Mouse (Mus musculus) left cerebral cortex, postnatal 25 days (tissue): Measurements from ENCODE around the gene Smarcc2. TPM values are rescaled to one million over a fixed set of nuclear protein-coding genes. Genes with fewer than 3 reads are reported as not detected.
A peak's percentile ranks its signal among the peaks of the same experiment; 100 is the strongest.

Experiments used
- DNase-seq, 2 experiments: peaks; one replicate each; pipeline ENCODE4 v3.0.0; 2022; ENCODE audit warnings: low spot score in 2 of 2, mixed read lengths in 1 of 2
- intact Hi-C: fragments of 180-260 bp; cut with DNase I; formaldehyde crosslinking; loops from one replicate; pipeline ENCODE4 v1.15.1; 2025
- total RNA-seq, 2 experiments: library from RNA; stranded (reverse); gene quantifications; 2 replicates each; pipeline ENCODE4 v1.2.3; 2021

The Smarcc2 gene
- total RNA-seq, 2 experiments from 2014 or later: 228 to 232 TPM

DNA sequence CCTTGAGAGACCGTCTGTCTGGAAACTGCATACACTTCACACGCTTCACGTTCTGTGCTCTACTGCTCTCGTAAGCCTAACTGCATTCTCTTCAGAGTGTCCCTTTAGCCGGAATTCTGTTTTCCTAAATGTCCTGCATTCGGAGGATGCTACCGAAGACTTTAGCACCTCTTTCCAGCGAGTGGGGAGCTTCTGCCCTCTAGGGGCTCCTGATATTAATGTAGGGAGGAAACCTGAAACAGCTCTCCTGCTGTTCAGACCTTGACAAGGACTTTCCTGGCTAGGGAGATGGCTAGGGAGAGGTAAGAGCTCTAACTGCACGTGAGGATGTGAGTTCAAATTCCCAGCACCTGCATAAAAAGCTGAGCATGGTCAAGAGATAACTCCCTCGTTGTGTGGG lies 18.6 kb upstream of the Smarcc2 start:
- DNase-seq: no peak
- intact Hi-C loops: no loop called here

DNA sequence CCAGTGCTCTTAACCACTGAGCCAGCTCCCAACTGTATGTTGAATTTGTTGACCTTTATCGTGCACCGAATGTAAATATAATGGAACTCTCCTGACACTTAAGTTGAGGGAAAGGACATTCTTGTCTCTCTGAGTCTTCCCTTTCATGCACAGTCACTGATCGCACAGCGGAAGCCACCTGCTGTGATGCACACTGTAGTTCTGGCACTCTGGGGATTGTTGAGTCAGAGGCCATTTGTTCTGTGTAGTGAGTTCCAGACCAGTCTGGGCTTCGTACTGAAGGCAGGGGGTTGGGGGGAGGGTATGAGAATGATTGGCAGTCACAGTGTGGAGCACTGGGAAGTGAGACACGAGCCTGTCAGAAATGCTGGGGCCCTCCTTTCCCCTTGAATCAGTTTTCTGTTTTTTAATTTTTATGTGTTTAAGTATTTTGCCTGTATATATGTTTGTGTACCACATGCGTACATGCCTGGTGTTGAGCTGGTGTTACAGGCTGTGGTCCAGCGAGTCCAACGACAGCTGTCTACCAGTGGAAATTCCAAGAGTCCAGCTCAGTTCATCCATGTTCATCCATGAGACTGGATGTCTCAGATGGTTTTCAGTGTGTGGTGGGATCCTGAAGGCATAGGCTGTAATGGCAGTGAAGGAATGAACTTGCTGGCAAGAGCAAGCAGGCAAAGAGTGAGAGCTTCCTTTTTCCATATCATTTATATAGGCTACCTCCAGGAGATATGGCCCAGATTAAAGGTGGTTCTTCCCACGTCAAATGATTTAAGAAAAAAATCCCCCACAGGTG lies 17.5 kb upstream of the Smarcc2 start:
- no peak for DNase-seq
- intact Hi-C loops: no loop called here

- intact Hi-C loops: no loop called here
- no peak for DNase-seq
Observed at GRCm38 (mm10) chr10:128442718-128443117, 16.3 kb upstream of the Smarcc2 start.

GRCm38 (mm10) chr10:128444354-128444753 lies 14.7 kb upstream of the Smarcc2 start:
- no peak for DNase-seq
- intact Hi-C loops: no loop called here

DNA sequence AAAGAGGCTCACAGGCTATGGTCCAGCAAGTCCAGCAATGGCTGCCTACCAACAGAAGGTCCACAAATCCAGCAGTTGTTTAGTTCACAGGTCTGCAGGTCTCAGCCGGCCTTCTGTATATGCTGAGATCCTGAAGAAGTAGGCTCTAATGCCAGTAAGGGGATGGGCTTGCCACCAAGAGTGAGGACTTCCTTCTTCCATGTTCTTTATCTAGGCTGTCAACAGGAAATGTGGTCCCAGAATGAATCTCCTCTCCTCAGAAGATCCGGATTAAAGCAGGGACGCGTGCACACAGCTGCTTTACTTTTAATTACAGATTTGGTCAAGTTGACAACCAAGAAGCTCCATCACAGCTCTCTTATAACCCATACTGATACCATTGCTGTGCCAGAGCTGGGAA lies 13.6 kb upstream of the Smarcc2 start:
- intact Hi-C loops: no loop called here
- DNase-seq: no peak

DNA sequence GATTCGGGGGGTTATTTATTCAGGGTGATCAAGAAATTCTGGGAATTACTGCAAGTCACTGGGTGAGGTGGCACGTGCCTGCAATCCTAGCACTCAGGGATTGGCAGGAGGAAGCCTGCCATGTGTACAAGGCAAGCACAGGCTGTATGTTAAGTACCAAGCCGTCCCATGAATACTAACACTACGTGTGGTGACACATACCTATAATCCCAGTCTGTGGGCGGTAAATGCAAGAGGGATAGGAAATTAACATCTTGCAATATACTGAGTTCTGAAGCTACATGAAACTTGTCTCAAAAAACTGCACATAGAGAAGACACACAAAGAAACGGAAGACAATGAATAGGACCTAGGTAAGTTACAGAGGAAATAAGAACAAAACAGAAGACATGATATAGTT lies 8.0 kb upstream of the Smarcc2 start:
- DNase-seq: no peak
- intact Hi-C loops: loop anchor here (10.0 kb wide), 1 partner anchor 356 kb away; the partner anchor contains the start of gene Baz2a

GRCm38 (mm10) chr10:128454471-128454870 lies 4.6 kb upstream of the Smarcc2 start:
- intact Hi-C loops: loop anchor here (10.0 kb wide), 1 partner anchor 360 kb away; the partner anchor contains the start of gene Baz2a
- DNase-seq: no peak

DNA sequence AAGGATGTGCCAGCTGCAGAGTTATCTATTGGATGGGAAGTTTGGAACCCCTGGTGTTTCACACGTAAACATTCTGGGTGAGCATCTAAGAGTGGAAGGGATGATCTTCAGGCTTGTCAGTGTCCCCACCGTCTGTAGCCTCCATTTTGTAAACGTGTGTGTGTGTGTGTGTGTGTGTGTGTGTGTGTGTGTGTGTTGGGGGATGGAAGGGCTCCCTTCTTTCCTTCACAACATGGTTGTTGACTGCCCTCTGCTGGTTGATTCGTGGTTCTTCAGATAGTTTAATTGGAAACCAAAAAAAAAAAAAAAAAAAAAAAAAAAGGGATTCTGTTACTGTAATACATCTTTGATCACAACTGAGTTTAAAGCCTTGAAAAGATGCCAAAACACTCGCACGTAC lies 3.8 kb upstream of the Smarcc2 start:
- intact Hi-C loops: loop anchor here (5.0 to 10.0 kb wide), 2 partner anchors 88 to 360 kb away; partner anchors contain the start of genes Baz2a and Coq10a
- DNase-seq: peak; percentile 64 to 81

DNA sequence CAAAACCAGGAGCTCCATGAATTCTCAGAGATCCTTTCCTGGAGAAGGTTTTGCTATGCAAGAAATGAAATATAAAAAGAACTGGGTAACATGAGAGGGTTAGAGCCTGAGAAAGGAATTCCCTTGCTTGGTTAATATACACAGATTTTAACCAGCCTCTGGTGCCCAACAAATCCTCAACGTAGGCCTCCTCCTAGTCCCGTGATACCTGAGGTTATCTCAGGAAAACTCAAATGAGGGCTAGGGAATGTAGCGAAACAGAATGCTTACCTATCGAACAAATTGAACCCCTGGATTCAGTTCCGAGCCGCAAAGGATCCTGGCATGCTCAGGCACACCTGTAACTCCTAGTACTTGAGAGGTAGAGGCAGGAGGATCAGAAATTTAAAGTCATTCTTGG lies 1.4 kb upstream of the Smarcc2 start:
- DNase-seq: no peak
- intact Hi-C loops: loop anchor here (1.0 to 10.0 kb wide), 5 partner anchors 48 to 363 kb away; partner anchors contain the start of genes Baz2a and Coq10a

DNA sequence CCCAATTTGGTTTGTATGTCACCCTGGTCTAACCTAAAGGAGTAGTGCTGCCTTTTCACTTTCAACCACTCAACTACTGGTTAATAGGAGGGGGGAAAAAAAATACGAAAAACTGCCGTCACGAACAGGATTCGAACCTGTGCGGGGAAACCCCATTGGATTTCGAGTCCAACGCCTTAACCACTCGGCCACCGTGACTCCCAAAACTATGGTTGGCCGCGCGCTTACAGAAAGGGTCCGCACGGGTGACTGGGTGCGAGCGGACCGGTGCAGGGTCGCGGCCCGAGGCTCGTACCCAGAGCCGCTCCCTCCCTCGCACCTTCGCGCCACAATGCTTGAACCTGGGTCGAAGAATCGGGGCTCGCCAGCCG lies 715 bp upstream of the Smarcc2 start:
- DNase-seq: peak; percentile 89 to 93
- intact Hi-C loops: loop anchor here (1.0 to 10.0 kb wide), 5 partner anchors 49 to 364 kb away; partner anchors contain the start of genes Baz2a and Coq10a

DNA sequence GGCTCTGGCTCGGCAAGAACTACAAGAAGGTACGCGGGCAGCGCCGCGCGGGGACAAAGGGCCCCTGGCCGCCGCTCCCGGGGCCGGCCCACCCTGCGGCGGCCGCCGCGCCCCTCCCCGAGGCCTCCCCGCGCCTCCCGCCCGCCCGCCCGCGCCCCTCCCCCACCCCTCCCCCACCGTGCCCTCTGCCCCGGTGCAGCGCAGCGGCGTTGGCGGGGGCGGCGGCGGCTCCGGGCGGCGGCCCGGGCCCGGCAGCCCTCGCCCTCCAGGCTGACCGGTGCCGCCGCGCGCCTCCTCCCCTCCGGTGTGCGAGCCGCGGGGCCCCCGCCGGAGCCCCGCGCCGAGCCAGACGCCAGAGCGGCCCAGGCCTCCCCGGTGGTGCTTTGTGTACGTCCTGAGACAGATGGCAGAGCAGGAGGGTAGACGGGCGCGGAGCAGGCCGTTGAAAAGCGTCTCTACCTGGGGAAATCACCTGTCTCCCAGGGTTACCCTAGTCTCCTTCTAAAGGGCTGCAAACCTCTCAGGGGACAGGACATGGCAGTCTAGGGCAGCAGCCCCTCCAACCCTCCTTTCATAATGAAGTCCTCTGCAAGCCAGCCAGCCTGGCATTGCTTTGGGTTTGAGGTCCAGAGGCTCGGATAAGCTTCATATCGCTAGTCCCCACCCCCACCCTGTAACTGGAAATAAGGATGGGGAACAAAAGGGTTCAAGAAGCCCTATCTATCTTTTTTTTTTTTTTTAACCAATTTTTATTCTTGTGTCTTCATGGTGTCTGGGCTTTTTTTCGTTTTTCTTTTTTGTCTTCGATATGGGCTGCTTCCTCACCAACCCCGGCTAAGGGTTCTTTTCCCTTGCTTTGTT lies 591 bp downstream of the Smarcc2 start:
- DNase-seq: peak; percentile 39 to 47

DNA sequence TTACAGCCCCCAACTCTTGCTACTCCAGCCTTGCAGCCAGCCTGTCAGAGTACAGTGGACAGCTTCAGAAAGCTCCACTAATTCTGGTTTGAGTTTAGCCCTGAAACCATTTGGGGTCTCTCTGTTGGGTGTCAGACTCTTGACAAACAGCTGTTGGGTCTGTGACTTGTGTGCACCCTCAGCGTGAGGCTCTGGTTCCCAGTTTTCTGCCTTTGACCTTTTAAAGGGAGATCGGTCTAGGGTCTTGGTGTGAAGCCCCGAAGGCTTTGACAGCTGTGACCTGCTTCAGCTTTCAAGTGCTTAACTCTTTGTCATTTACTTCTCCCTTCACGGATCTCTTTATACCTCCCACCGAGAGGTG lies 1.2 kb downstream of the Smarcc2 start:
- intact Hi-C loops: no loop called here
- DNase-seq: no peak

More for the DNA sequence above, 591 bp downstream of the Smarcc2 start:
- intact Hi-C loops: loop anchor here (2.0 to 10.0 kb wide), 4 partner anchors 77 to 365 kb away; partner anchors contain the start of genes Baz2a and Coq10a

DNA sequence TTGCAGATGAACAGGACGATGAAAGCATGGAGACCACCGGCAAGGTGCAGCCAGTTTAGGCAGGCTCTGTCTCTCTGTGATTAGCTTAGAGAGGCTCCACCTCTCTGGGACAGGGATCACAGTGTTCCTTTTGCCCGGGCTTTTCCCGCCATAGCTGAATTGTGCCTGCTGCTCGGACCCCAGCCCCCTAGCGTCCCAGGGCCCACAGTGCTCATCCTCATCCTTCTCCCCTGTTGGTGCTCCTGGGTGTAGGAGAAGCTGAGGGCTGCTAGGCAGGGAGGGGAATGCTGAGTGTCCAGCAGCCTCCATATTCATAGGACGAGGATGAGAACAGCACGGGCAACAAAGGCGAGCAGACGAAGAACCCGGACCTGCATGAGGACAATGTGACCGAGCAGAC lies 15.3 kb downstream of the Smarcc2 start:
- DNase-seq: no peak
- intact Hi-C loops: no loop called here

DNA sequence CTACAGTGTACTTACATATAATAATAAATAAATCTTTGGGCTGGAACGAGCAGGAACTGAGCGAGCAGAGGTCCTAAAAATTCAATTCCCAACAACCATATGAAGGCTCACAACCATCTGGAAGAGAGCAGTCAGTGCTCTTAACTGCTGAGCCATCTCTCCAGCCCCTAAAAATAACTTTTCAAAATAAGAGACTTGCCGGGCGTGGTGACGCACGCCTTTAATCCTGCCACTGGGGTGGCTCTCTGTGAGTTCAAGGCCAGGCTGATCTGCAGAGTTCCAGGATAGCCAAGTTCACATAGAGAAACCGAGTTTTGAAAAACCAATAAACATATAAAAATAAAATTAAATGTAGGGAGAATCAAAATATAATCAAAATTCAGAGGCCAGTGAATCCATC lies 27.3 kb downstream of the Smarcc2 start:
- DNase-seq: no peak
- intact Hi-C loops: no loop called here

GRCm38 (mm10) chr10:128487861-128488712 lies 29.0 kb downstream of the Smarcc2 start:
- intact Hi-C loops: no loop called here

GRCm38 (mm10) chr10:128488776-128489175 lies 29.7 kb downstream of the Smarcc2 start:
- DNase-seq: no peak
- intact Hi-C loops: no loop called here

More at GRCm38 (mm10) chr10:128487861-128488712, 29.0 kb downstream of the Smarcc2 start:
- DNase-seq: no peak

GRCm38 (mm10) chr10:128489380-128489779 lies 30.3 kb downstream of the Smarcc2 start:
- intact Hi-C loops: no loop called here
- DNase-seq: peak; percentile 16 to 30

- intact Hi-C loops: no loop called here
- DNase-seq: no peak
Observed at GRCm38 (mm10) chr10:128489785-128490184, 30.7 kb downstream of the Smarcc2 start.

- intact Hi-C loops: no loop called here
- peak; percentile 28 to 37 for DNase-seq
Observed at GRCm38 (mm10) chr10:128490232-128490631, 31.2 kb downstream of the Smarcc2 start.
